Mouse (Mus musculus): ENCODE data around the gene Ednra.

GRCm38 (mm10) chr8:77713688-77714087, 10.6 kb downstream of the Ednra start:
- no peak for TF ChIP-seq POLR2A (IDR thresholded peaks at IDR 0.05; ENCODE audit: borderline replicate concordance, extremely low read depth, low read depth, low read length)
- TF ChIP-seq CTCF (IDR thresholded peaks at IDR 0.05; ENCODE audit: insufficient read depth, low read length): no peak

Measured in lung, adult 2 months (tissue).